Comparison of ENCODE assay signal across 22 mouse cellular contexts in genomic region chr12:98727186-98727585, GRCm38 (mm10). TPM values are rescaled to one million over a fixed set of nuclear protein-coding genes. Genes with fewer than 3 reads are reported as not detected.
A peak's percentile ranks its signal among the peaks of the same experiment; 100 is the strongest.
DNase-seq lines count a peak whose midpoint lies in the region; ATAC-seq lines count a peak whose summit lies in the region.
"Had no signal": no experiment of that assay in that cellular context is flagged by ENCODE, and none has a peak within 500 bp of the region (broad histone marks: within the 10 kb centered on the region; RNA-seq: fewer than 3 reads in every experiment).

No protein-coding gene starts in this region.

- no peaks in the 10 kb centered on the region for H3K27me3 ChIP-seq in intestine, embryonic 15.5 days (replicated peaks)
- H3K27me3 ChIP-seq: embryonic facial prominence, embryonic 13.5 days; forebrain, embryonic 12.5 days; heart, embryonic 15.5 days; hindbrain, embryonic 13.5 days; Patski had no signal

- H3K4me3 ChIP-seq in intestine, embryonic 15.5 days (replicated peaks) = no peak overlapping the region
- H3K4me3 ChIP-seq: embryonic facial prominence, embryonic 13.5 days; forebrain, embryonic 12.5 days; heart, adult 2 months; heart, embryonic 15.5 days; hindbrain, embryonic 13.5 days had no signal

- H3K27ac ChIP-seq in intestine, embryonic 15.5 days = no peak overlapping the region
- H3K27ac ChIP-seq: embryonic facial prominence, embryonic 13.5 days; forebrain, embryonic 12.5 days; heart, adult 2 months; heart, embryonic 15.5 days; hindbrain, embryonic 13.5 days; hindbrain, postnatal 0 days; kidney, postnatal 0 days had no signal

- H3K4me1 ChIP-seq in intestine, embryonic 15.5 days (replicated peaks) = no peaks in the 10 kb centered on the region
- H3K4me1 ChIP-seq: embryonic facial prominence, embryonic 13.5 days; forebrain, embryonic 12.5 days had no signal

- H3K4me2 ChIP-seq in intestine, embryonic 15.5 days (replicated peaks) = no peak overlapping the region
- H3K4me2 ChIP-seq: embryonic facial prominence, embryonic 13.5 days; forebrain, embryonic 12.5 days; heart, embryonic 11.5 days; heart, embryonic 15.5 days; hindbrain, embryonic 13.5 days had no signal

- 72% methylated on average over 7 of the region's 7 CpGs for WGBS in intestine, embryonic 15.5 days

- no peaks in the 10 kb centered on the region for H3K36me3 ChIP-seq in intestine, embryonic 15.5 days
- H3K36me3 ChIP-seq: embryonic facial prominence, embryonic 13.5 days; heart, embryonic 15.5 days; hindbrain, embryonic 13.5 days had no signal

- ATAC-seq in intestine, embryonic 15.5 days = no peak
- ATAC-seq: activated CD4-positive, CD25-positive, alpha-beta regulatory T cell, adult 4 months; forebrain, embryonic 16.5 days; hindbrain, postnatal 0 days; Patski had no signal

- DNase-seq in cerebellum, adult 11-12 months = peak; percentile 58
- no peak for DNase-seq in cerebellum, postnatal 10 days
- peak; percentile 62 for DNase-seq in cerebellum, adult 9-11 months
- no peak for DNase-seq in cerebellum, adult 11 months
- DNase-seq in kidney, postnatal 36 days = peak; percentile 41 to 53
- DNase-seq in kidney, adult 9 months = no peak
- DNase-seq in cerebellum, postnatal 36 days = peak; percentile 39 to 45
- DNase-seq: adrenal gland, adult 2 months; heart, adult 2 months; heart, postnatal 14 days; kidney, adult 8-10 months had no signal

- no peaks in the 10 kb centered on the region for H3K9me3 ChIP-seq in intestine, embryonic 15.5 days
- H3K9me3 ChIP-seq: embryonic facial prominence, embryonic 13.5 days; forebrain, embryonic 12.5 days; heart, embryonic 15.5 days; hindbrain, embryonic 13.5 days had no signal

- H3K9ac ChIP-seq in intestine, embryonic 15.5 days = no peak overlapping the region
- H3K9ac ChIP-seq: embryonic facial prominence, embryonic 13.5 days; forebrain, embryonic 12.5 days; heart, embryonic 15.5 days; hindbrain, embryonic 13.5 days had no signal

RNA-seq across cellular contexts. Expression of gene Ptpn21, which starts 10.0 kb away (rescaled TPM):
- 7.7 TPM in 2 replicates for polyA plus RNA-seq in intestine, embryonic 15.5 days (2015; fragmentation: Nextera tagmentation; extraction: Ambion mirVana)

RNA-seq across cellular contexts. Expression of gene Zc3h14, which starts 19.6 kb away (rescaled TPM):
- 86.2 and 98.3 TPM in 2 replicates for polyA plus RNA-seq in intestine, embryonic 15.5 days (2015; fragmentation: Nextera tagmentation; extraction: Ambion mirVana)

Comparison
In these comparisons a context has a peak if more than half of its experiments do, and no peak if none do; other contexts are left out.
1. DNase-seq: peak in cerebellum, adult 11-12 months (single experiment), cerebellum, adult 9-11 months (single experiment), kidney, postnatal 36 days (2 of 2) and cerebellum, postnatal 36 days (2 of 2); none in cerebellum, postnatal 10 days (0 of 2), cerebellum, adult 11 months (single experiment) and kidney, adult 9 months (single experiment).